In the genomic region with DNA sequence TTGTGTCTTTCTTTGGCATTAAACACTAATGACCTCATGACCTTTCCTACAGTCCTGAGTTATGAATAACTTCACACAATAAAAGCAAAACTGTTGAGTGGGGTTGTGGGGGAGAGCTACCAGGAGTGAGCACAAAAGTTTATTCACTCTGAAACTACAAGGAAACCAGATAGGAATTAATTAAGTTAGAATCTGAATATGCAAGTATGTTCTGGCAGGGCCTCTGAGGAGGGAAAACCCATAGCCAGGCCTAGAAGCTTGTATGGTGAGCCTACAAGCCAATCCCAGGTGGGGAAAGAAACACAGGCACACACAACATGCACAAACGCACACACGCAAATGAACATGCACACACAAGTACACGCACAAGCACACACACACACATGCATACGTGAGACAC, we compare ENCODE assay signal across 1 mouse cellular context.
TF ChIP-seq lines count a peak whose summit lies in the region.

No protein-coding gene starts in this region.

TF ChIP-seq in CH12.LX, 34 proteins besides CTCF, POLR2A, EP300 and RAD21 (continued from another document):
- TF ChIP-seq TBP (conservative IDR thresholded peaks at IDR 0.05; ENCODE audit: low read depth, low read length) (0 out of 2 replicates have a peak, but pooled peaks have one; percentile 25), GABPA (IDR thresholded peaks at IDR 0.05; ENCODE audit: insufficient replicate concordance, low read depth, low read length) (no peak), USF1 (IDR thresholded peaks at IDR 0.05; ENCODE audit: low read depth, low read length) (no peak), CHD1 (IDR thresholded peaks at IDR 0.05; ENCODE audit: low read depth, low read length) (no peak), E2F4 (IDR thresholded peaks at IDR 0.05; ENCODE audit: insufficient replicate concordance, low read depth, low read length) (no peak), BHLHE40 (IDR thresholded peaks at IDR 0.05; ENCODE audit: low read depth, low read length) (peak; percentile 76), CHD2 (IDR thresholded peaks at IDR 0.05; ENCODE audit: low read length) (peak; percentile 72; the same call in 1 of the 2 replicates), MEF2A (IDR thresholded peaks at IDR 0.05; ENCODE audit: borderline replicate concordance, low read depth, low read length) (peak; percentile 91), POLR2AphosphoS2 (IDR thresholded peaks at IDR 0.05; ENCODE audit: low read depth, low read length) (peak; percentile 44; the same call in 1 of the 2 replicates), RCOR1 (conservative IDR thresholded peaks at IDR 0.05; ENCODE audit: low read depth, low read length) (no peak), ELF1 (IDR thresholded peaks at IDR 0.05; ENCODE audit: low read depth, low read length) (peak; percentile 23; the same call in 1 of the 2 replicates), NELFE (IDR thresholded peaks at IDR 0.05; ENCODE audit: low read depth, low read length) (no peak), USF2 (conservative IDR thresholded peaks at IDR 0.05; ENCODE audit: low read depth, low read length) (no peak), JUND (conservative IDR thresholded peaks at IDR 0.05; ENCODE audit: low read depth, low read length) (peak; percentile 51; the same call in 1 of the 2 replicates), MAFK (IDR thresholded peaks at IDR 0.05; ENCODE audit: insufficient replicate concordance, low read length) (no peak), PAX5 (IDR thresholded peaks at IDR 0.05; ENCODE audit: low read length) (no peak), ZKSCAN1 (IDR thresholded peaks at IDR 0.05; ENCODE audit: borderline replicate concordance, low read depth, low read length) (no peak), MAZ (IDR thresholded peaks at IDR 0.05; ENCODE audit: low read depth, low read length) (peak; percentile 79; the same call in 1 of the 2 replicates), UBTF (IDR thresholded peaks at IDR 0.05; ENCODE audit: low read depth, low read length) (no peak), ETS1 (conservative IDR thresholded peaks at IDR 0.05; ENCODE audit: low read depth, low read length) (peak; percentile 78), JUN (IDR thresholded peaks at IDR 0.05; ENCODE audit: insufficient read depth, low read depth, low read length) (peak; percentile 57; the same call in 1 of the 2 replicates), IRF4 (IDR thresholded peaks at IDR 0.05; ENCODE audit: low read depth, low read length) (peak; percentile 87), MXI1 (IDR thresholded peaks at IDR 0.05; ENCODE audit: low read depth, low read length) (no peak), SMC3 (IDR thresholded peaks at IDR 0.05; ENCODE audit: low read depth, low read length) (no peak), MAX (IDR thresholded peaks at IDR 0.05; ENCODE audit: low read length) (peak; percentile 82), ZC3H11A (IDR thresholded peaks at IDR 0.05; ENCODE audit: low read depth, low read length) (no peak), HCFC1 (IDR thresholded peaks at IDR 0.05; ENCODE audit: low read depth, low read length) (no peak; the same call in 1 of the 2 replicates)
